Mouse (Mus musculus) kidney, postnatal 36 days (tissue): ENCODE results near the gene Coq10b.

Experiments
- DNase-seq, 2 experiments: peaks; one replicate each; pipeline ENCODE4 v3.0.0; 2021 to 2022; ENCODE audit warnings: mixed read lengths in 2 of 2

The Coq10b gene

DNA sequence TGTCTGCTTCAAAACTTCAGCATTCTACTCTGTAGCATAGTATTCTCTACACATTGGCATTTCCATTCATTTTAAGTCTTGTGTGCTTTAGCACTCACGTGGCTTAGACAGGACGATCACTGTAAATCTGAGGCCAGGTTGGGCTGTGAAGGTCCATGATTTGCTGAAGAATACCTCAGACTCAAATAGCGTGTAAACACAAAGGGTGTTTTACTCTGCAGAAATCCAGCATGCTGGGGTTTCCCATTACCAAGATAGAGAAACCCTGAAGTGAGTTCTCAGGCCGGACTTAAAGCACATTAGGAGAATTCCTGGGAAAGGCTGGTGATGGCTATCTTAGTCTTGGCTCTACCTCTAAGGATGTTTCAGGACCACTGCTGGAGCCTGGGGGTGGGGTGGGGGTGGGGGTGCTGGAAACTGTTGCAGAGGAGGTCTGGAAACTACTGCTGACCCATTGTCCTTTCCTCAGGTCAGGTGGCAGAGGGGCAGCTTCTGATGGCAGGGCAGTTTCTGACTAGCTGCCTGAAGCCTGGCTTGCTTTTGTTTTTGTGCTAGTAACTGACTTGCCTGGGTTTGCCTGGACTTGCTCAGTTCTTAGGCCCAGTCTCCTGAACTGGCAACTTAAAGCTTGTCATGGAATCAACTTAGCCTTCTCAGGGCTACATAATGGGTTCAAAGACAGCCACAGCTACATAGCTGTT is 56.6 kb downstream of the Coq10b start:
- no peak for DNase-seq
